Mouse (Mus musculus) embryonic fibroblast, embryonic 13.5 days (primary cell): Measurements from ENCODE around the gene Spag16.

Experiments used
- CTCF ChIP-seq: IDR thresholded peaks from 2 replicates; pipeline ENCODE4 v1.5.1; 2011; ENCODE audit warnings: mild to moderate bottlenecking, control low read depth, low read length, moderate library complexity, borderline replicate concordance; ENCODE audit not compliant: insufficient read depth
- POLR2A ChIP-seq: IDR thresholded peaks from 2 replicates; pipeline ENCODE4 v1.6.1; 2011; ENCODE audit warnings: low read depth, mild to moderate bottlenecking, control low read depth, low read length, moderate library complexity

DNA sequence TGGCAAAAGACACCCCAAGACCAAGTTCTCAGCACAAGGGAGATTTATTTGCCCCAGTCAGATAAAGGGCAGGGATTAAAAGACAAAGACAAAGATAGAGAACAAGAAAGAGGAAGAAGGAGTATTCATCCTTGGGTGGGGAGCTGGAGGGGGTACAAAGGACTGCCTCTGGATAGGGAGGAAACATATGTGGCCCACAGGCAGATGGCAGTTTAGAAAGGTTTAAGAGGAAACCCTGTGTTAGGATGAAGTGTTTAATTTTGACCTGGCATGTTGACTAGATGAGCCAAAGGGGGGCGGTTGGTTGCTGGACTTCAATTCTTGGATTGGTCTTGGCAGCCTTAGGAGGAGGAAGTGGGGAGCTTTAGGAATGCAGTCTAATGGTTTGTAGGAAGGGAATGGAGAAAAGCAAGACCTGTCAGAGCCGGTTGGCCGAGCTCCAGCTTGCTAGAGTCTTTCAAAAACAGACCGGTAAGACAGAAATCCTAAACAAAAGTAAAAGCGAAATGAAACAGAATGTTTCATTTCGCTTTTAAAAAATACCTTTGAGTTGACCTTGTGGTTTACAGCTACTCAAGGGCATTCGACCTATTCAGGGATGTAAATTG is 2.2 kb downstream of the Spag16 start:
- no peak for TF ChIP-seq CTCF
- no peak for TF ChIP-seq POLR2A
